Mouse (Mus musculus) WW6 (cell line): Measurements from ENCODE around the gene B2m.

ENCODE experiments used
- DNase-seq: peaks from one replicate; pipeline ENCODE4 v3.0.0-alpha.2; 2013; ENCODE audit warnings: low read depth, low spot score

The B2m gene

GRCm38 (mm10) chr2:122149716-122150115 lies 2.2 kb downstream of the B2m start:
- DNase-seq, result no peak

DNA sequence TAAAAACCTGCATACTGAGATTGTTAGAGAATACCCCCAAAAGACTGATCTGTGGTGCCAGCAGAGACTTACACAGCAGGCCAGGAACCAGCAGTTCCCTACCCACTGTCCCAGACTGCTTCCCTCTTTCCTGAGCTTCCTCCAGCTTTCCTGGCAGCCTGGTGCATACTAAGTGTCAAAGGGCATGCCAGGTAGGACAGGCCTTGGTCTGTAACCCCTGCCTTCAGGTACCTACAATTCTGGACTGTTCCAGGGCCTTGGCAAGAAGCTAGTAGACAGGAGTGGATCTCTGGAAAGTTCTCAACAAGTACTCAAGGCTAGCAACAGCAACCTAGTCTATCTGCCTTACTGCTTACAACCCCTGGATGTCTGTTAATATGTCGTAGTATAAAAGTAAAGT lies 3.7 kb downstream of the B2m start:
- DNase-seq, result no peak

DNA sequence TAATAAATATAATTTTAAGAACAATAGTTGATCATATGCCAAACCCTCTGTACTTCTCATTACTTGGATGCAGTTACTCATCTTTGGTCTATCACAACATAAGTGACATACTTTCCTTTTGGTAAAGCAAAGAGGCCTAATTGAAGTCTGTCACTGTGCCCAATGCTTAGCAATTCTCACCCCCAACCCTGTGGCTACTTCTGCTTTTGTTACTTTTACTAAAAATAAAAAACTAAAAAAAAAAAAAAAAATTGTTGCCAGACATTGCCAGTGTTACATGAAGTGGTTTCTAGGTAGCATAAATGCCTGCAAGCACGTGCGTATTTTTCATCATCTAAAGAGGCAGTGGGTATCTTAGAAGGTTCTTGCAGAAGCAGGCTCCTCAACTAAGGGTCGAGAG lies 5.4 kb downstream of the B2m start:
- no peak for DNase-seq

DNA sequence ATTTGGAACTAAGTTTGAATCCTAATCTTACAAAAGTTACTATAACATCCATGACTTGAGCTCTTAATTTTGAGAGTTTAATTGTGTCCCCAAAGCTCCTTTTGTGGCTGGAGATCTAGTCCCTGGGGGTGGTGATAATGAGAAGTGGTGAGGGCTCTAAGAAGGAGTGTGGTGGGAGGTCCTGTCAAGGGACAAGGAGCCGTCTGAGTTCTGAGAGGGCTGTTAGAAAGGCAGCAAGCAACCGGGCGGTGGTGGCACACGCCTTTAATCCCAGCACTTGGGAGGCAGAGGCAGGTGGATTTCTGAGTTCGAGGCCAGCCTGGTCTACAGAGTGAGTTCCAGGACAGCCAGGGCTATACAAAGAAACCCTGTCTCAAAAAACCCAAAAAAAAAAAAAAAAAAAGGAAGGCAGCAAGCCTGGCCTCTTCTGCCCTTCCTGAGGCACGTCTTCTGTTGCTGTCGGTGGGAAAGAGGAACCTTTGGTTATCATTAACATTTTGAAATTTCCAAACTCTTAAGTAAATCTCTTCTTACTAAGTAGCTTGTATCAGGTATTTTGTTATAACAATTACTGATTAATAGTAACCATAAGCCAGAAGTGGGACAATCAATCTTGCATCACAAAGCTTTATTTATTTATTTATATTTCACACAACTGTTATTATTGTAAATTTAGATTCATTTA lies 6.3 kb downstream of the B2m start:
- no peak for DNase-seq

DNA sequence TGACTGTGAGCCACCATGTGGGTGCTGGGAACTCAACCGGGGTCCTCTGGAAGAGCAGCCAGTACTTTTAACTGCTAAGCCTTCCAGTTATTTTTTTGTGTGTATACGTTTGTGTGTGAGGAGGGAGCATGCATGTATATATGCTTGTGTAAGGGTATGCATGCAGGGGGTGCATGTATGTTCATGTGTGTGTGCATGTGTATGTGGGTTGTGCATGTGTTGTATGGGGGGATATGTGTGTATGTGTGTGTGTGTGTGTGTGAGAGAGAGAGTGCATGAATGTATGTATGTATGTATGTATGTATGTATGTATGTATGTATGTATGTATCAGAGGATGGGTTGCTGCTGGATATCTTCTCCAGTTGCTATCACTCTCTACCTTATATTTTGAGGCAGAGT lies 7.0 kb downstream of the B2m start:
- DNase-seq, result no peak

DNA sequence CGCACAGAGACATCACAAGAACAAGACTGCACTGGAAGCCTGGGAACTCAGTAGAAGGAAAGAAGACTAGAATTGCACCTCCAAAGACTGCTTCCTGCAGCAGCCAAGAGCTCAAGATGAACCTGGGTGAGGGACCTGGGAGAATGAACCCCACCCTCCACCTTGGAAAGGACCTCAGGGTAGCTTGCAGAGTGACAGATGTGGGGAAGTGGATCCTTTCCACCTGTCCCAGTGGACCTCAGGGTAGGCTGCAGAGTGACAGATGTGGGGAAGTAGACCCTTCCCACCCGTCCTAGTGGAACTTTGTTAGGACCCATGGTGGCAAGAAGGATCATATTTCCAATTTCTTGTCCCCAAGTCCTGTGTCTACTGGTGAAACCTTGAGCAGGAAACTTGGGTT lies 7.8 kb downstream of the B2m start:
- DNase-seq, result no peak

GRCm38 (mm10) chr2:122156051-122156700 lies 8.7 kb downstream of the B2m start:
- no peak for DNase-seq

GRCm38 (mm10) chr2:122157561-122157960 lies 10.1 kb downstream of the B2m start:
- DNase-seq, result no peak

DNA sequence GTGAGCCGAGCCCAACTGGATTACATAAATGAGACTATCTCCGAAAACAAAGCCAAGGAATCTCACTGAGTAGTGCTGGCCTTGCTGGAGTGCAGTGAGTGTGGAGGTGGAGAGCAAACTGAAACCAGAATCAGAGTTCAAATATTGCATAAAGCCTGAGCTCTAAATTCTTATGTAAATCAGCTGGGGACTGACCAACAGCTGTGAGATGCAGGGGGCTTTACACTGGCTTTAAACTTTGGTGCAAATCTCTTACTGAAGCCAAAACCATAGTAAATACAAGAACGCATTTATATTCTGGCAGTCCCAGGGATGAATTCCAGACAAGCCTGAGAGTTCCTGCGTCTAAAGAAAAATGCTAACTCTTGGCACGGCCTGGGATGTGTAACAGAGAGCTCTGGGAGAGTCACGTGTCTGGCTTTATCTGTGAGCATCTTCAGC lies 10.9 kb downstream of the B2m start:
- no peak for DNase-seq

DNA sequence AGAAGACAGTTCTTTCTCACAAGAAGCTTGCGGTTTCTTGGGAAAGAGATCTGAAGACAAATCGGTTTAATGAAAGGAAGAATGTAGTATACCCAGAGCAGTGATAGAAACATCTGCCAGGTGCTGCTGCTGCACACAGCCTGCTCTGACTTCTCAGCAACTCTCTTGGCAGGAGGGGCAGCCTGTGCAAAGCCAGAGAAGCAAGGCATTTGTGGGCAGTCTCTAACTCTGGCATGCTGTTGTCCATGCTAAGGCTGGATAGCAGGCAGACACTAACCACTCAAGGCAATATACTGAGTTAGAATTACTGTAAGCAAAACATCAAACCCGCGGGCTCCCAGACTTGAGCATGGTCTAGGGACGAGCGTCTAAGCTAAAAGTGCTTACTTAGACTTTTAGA lies 12.2 kb downstream of the B2m start:
- DNase-seq, result no peak

GRCm38 (mm10) chr2:122160680-122161079 lies 13.2 kb downstream of the B2m start, which contains the start of gene Trim69:
Gene Trim69 (plus strand): TSS chr2:122160700.
- peak; percentile 45 for DNase-seq

DNA sequence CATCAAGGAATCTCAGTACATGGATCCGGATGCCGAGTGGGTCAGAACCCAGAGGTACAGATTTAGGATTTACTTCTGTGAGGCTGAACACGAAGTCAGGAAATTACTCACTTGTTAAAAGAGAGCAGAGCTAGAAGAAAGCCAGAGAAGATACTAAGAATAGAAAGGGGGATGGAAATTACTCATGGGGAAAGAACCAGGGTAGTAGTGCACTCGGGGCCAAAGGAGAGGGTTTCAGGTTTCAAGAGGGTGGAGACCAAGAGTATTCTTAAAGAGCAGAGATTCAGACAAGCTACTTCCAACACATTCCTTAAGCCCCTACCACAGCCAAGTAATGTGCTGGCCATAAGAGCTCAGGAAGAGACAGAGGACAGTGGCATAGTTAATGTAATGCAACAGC lies 14.1 kb downstream of the B2m start:
- DNase-seq, result no peak

GRCm38 (mm10) chr2:122162529-122162928 lies 15.0 kb downstream of the B2m start:
- no peak for DNase-seq

DNA sequence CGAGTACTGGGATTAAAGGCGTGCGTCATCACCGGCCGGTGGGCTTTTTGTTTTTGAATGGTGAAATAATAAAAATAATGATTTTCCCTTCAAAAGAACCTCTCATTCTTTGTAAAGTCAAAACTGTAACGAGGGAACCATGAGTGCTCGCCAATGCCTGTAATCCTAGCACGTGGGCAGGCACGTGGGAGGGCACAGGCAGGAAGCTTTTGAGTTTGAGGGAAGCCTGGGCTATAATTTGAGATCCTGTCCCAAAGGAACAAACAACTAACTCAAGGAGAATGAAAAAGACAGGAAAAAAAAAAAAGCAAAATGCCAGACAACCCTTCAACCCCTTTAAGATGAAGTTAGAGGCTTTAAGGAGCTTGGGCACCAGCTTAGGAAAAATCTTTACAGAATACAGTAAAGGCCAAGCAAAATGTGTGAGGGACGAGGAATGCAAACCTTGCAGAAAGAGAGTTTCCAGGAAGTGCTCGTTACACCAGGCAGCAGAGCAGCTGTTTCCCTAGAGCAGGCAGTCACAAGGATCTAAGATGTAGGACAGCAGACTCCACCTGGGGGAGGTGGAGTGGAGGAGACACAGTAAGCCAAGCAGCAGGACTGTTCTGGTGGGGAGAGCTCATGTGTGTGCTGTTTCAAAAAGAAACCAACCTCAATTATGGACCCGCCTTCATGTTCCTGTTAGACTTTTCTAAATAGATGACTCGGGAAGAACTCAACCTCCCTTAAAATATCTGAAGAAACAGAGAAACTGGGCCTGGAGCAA lies 16.1 kb downstream of the B2m start:
- DNase-seq, result no peak

DNA sequence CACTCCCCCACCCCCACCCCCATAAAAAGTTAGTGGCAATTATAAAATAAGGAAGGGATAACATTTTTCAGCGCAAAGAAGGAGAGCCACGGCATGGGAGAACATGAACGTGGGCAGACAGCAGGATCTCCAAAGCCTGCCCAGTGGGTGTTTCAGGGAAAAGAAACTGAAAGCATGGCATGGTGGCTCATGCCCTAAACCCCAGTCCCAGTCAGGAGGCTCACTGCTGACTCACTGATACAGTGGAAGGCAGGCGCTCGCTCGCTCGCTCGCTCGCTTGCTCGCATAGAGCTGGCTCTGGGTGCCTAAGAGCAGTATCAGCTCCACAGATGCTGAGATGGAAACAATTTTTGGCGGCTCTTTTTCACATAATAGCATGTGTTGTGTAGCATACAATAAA lies 16.8 kb downstream of the B2m start:
- no peak for DNase-seq

- no peak for DNase-seq
These were observed 23.8 kb downstream of the B2m start for GRCm38 (mm10) chr2:122171292-122171691.

- no peak for DNase-seq
These were observed 24.7 kb downstream of the B2m start for GRCm38 (mm10) chr2:122172188-122172587.

GRCm38 (mm10) chr2:122180051-122180822 lies 32.8 kb downstream of the B2m start:
- DNase-seq, result no peak

GRCm38 (mm10) chr2:122185086-122185485 lies 37.6 kb downstream of the B2m start:
- no peak for DNase-seq

DNA sequence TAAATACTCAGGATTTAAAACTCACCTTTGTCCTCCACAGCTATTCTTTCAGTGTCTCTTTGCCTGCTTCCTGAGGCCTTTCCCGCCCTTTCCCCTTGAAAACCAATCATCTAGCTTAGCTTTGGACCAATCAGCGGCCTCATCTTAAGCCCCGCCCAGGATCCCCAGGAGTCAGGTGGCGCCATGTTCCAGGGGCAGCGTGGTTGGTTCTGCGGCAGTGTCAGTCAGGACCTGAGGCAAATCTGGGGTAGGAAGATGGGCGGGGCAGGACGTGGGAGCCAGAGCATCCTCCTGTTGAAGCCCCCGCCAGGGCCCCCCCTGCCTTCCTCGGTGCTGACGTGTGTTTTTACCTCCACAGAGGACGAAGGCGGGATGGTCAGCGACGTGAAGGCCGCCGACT lies 38.6 kb downstream of the B2m start, which contains the start of the genes Patl2 and Terb2:
Patl2 (minus strand) TSS at position 84 of the 400 bp plus-strand sequence.
Terb2 (plus strand) TSS at position 167 of the 400 bp plus-strand sequence.
- peak; percentile 36 for DNase-seq

- DNase-seq, result no peak
These were observed 39.3 kb downstream of the B2m start for GRCm38 (mm10) chr2:122186751-122187150.

GRCm38 (mm10) chr2:122191849-122192248 lies 44.4 kb downstream of the B2m start:
- DNase-seq, result no peak
